Mouse (Mus musculus) CH12.LX (cell line): ENCODE results near the gene Tcte1. TPM values are rescaled to one million over a fixed set of nuclear protein-coding genes. Genes with fewer than 3 reads are reported as not detected.

ENCODE experiments used
- DNase-seq: peaks from one replicate; pipeline ENCODE4 v3.0.0-alpha.2; 2013; ENCODE audit errors: extremely low read depth
- H3K27ac ChIP-seq: 2 replicates; pipeline ENCODE4 v1.5.1; 2012; ENCODE audit warnings: low read depth, mild to moderate bottlenecking, control low read depth, moderate library complexity; ENCODE audit not compliant: insufficient read depth
- H3K27me3 ChIP-seq: replicated peaks from 2 replicates; pipeline ENCODE3; 2012; ENCODE audit warnings: inconsistent platforms
- H3K36me3 ChIP-seq, 2 experiments: replicated peaks in 1 of 2; 2 replicates each; pipeline versions ENCODE3 to v1.6.1; 2012; ENCODE audit warnings: inconsistent platforms in 1 of 2, low read length in 1 of 2, mild to moderate bottlenecking in 1 of 2, mixed read lengths in 1 of 2, moderate library complexity in 1 of 2; ENCODE audit not compliant: control insufficient read depth in 1 of 2, insufficient read depth in 1 of 2
- H3K4me1 ChIP-seq, 2 experiments: 2 replicates each; pipeline ENCODE4 v1.6.1; 2012; ENCODE audit warnings: inconsistent platforms in 1 of 2, moderate library complexity in 1 of 2; ENCODE audit not compliant: insufficient read depth in 2 of 2, control insufficient read depth in 1 of 2
- H3K4me2 ChIP-seq: 2 replicates; pipeline ENCODE4 v1.6.1; 2012; ENCODE audit warnings: low read depth, mild to moderate bottlenecking, control low read depth; ENCODE audit not compliant: poor library complexity, insufficient read depth, severe bottlenecking
- H3K4me3 ChIP-seq, 3 experiments: fragments of 150-350 bp in 1 of 3; sonication (generic) in 1 of 3; replicated peaks in 1 of 3; 2 replicates each; pipeline versions ENCODE3 to v1.5.1; 2011 to 2012; ENCODE audit warnings: low read depth in 2 of 3, low read length in 2 of 3, mild to moderate bottlenecking in 2 of 3, moderate library complexity in 2 of 3, control low read depth in 1 of 3, improper control_type of control experiment in 1 of 3, inconsistent platforms in 1 of 3, mixed read lengths in 1 of 3; ENCODE audit not compliant: poor library complexity in 1 of 3
- H3K79me2 ChIP-seq: replicated peaks from 2 replicates; pipeline ENCODE4 v1.6.1; 2012; ENCODE audit warnings: mild to moderate bottlenecking, moderate library complexity; ENCODE audit not compliant: control insufficient read depth, poor library complexity, insufficient read depth, severe bottlenecking; ENCODE audit errors: extremely low read depth
- H3K9ac ChIP-seq: 2 replicates; pipeline ENCODE4 v1.6.1; 2012; ENCODE audit warnings: low read depth, mild to moderate bottlenecking, control low read depth, moderate library complexity; ENCODE audit not compliant: insufficient read depth
- H3K9me3 ChIP-seq: replicated peaks from 2 replicates; pipeline ENCODE3; 2012; ENCODE audit warnings: low read length, inconsistent platforms, mixed read lengths
- BHLHE40 ChIP-seq: IDR thresholded peaks from 2 replicates; pipeline ENCODE4 v1.6.1; 2011; ENCODE audit warnings: mild to moderate bottlenecking, low read depth, low read length, improper control_type of control experiment
- CTCF ChIP-seq, 2 experiments: IDR thresholded peaks in 1 of 2; conservative IDR thresholded peaks in 1 of 2; 2 replicates each; pipeline ENCODE4 v1.5.1; 2011 to 2012; ENCODE audit warnings: low read depth in 2 of 2, low read length in 2 of 2, improper control_type of control experiment in 1 of 2, inconsistent platforms in 1 of 2, mild to moderate bottlenecking in 1 of 2, moderate library complexity in 1 of 2
- GABPA ChIP-seq: IDR thresholded peaks from 2 replicates; pipeline ENCODE4 v1.6.1; 2012; ENCODE audit warnings: low read depth, low read length, improper control_type of control experiment, inconsistent platforms; ENCODE audit not compliant: insufficient replicate concordance
- IRF4 ChIP-seq: IDR thresholded peaks from 2 replicates; pipeline ENCODE4 v1.6.1; 2014; ENCODE audit warnings: low read depth, mild to moderate bottlenecking, inconsistent platforms, low read length, improper control_type of control experiment
- JUND ChIP-seq: conservative IDR thresholded peaks from 2 replicates; pipeline ENCODE4 v1.6.1; 2011; ENCODE audit warnings: low read depth, low read length, improper control_type of control experiment
- MAFK ChIP-seq: IDR thresholded peaks from 2 replicates; pipeline ENCODE4 v1.6.1; 2011; ENCODE audit warnings: low read length, improper control_type of control experiment; ENCODE audit not compliant: insufficient replicate concordance
- MAX ChIP-seq: IDR thresholded peaks from 2 replicates; pipeline ENCODE4 v1.6.1; 2011; ENCODE audit warnings: low read length, improper control_type of control experiment
- MEF2A ChIP-seq: IDR thresholded peaks from 2 replicates; pipeline ENCODE4 v1.6.1; 2014; ENCODE audit warnings: low read depth, mild to moderate bottlenecking, inconsistent platforms, low read length, improper control_type of control experiment, borderline replicate concordance
- MXI1 ChIP-seq: IDR thresholded peaks from 2 replicates; pipeline ENCODE4 v1.6.1; 2011; ENCODE audit warnings: mild to moderate bottlenecking, low read depth, low read length, improper control_type of control experiment
- NRF1 ChIP-seq: IDR thresholded peaks from 2 replicates; pipeline ENCODE4 v1.6.1; 2014; ENCODE audit warnings: low read depth, mild to moderate bottlenecking, inconsistent platforms, low read length, improper control_type of control experiment, moderate library complexity
- POLR2A ChIP-seq: IDR thresholded peaks from 2 replicates; pipeline ENCODE4 v1.6.1; 2011; ENCODE audit warnings: low read depth, mild to moderate bottlenecking, improper control_type of control experiment, low read length
- RAD21 ChIP-seq: IDR thresholded peaks from 2 replicates; pipeline ENCODE4 v1.6.1; 2011; ENCODE audit warnings: low read depth, mild to moderate bottlenecking, low read length, improper control_type of control experiment, moderate library complexity
- RCOR1 ChIP-seq: conservative IDR thresholded peaks from 2 replicates; pipeline ENCODE4 v1.6.1; 2012; ENCODE audit warnings: low read depth, mild to moderate bottlenecking, inconsistent platforms, low read length, improper control_type of control experiment
- SMC3 ChIP-seq: IDR thresholded peaks from 2 replicates; pipeline ENCODE4 v1.6.1; 2011; ENCODE audit warnings: low read depth, low read length, improper control_type of control experiment
- UBTF ChIP-seq: IDR thresholded peaks from 2 replicates; pipeline ENCODE4 v1.6.1; 2012; ENCODE audit warnings: low read depth, mild to moderate bottlenecking, inconsistent platforms, low read length, improper control_type of control experiment, moderate library complexity
- USF2 ChIP-seq: conservative IDR thresholded peaks from 2 replicates; pipeline ENCODE4 v1.6.1; 2011; ENCODE audit warnings: low read depth, low read length, improper control_type of control experiment
- dilution Hi-C: fragments of 300-500 bp; cut with MboI; formaldehyde crosslinking; loops from 2 replicates; pipeline ENCODE4 v1.14.3; 2020; ENCODE audit warnings: low sequenced_read_pairs; ENCODE audit not compliant: extremely low pct_unique_long_range_greater_than_20kb, extremely low pct_ligation_motif_present
- in situ Hi-C: fragments of 300-500 bp; cut with MboI; formaldehyde crosslinking; loops from 3 replicates; pipeline ENCODE4 v1.14.3; 2019; ENCODE audit warnings: low sequenced_read_pairs, low pct_ligation_motif_present, low pct_unique_long_range_greater_than_20kb, mixed read lengths
- polyA plus RNA-seq: library from polyadenylated mRNA; unstranded; fragments of >175 nt; gene quantifications from 2 replicates; pipeline ENCODE4 v1.2.1, GENCODE M21; 2012; ENCODE audit warnings: low read depth; ENCODE audit not compliant: insufficient read length
- total RNA-seq, 2 experiments: library from RNA; depleted of rRNA; stranded (reverse); fragments of 300-350 nt in 1 of 2; fragments of >200 nt in 1 of 2; gene quantifications; 2 replicates each; pipeline ENCODE4 v1.2.3; 2012 to 2014

Gene Tcte1
- total and polyA plus RNA-seq, 3 experiments, result not detected

DNA sequence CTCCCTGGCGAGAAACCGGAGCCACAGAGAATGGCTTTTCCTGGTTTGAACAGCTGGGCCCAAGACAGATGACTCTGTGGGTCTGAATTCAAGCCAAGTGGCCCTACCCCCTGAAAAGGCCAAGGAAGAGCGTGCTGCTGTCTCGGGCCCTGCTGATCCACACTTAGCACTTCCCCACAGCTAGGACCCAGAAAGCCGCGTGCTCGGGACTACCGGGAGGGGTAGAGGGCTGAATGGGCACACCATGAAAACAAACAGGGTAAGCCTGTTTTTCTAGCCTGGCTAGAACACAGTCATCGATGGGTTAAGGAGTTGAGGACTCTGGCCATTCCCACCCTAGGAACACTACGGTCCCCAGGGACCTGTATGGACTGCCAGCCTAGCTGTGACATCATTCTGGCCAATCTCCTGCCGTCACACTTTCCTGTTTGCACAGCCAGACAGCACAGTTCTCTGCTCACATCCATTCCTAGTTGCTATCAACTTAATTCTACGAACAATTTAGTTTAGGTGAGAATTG is 57.8 kb downstream of the Tcte1 start:
- peaks cover 8 to 51% of the 10 kb centered on the region in 2 experiments for H3K4me1 ChIP-seq
- no peaks in the 10 kb centered on the region for H3K79me2 ChIP-seq
- dilution Hi-C loops (no loop called here), in situ Hi-C loops (no loop called here)
- H3K36me3 ChIP-seq, result peaks cover 4 to 19% of the 10 kb centered on the region in 2 experiments
- TF ChIP-seq IRF4 (no peak), MXI1 (peak; percentile 42; the same call in 1 of the 2 replicates), MAX (peak; percentile 17; the same call in 1 of the 2 replicates), USF2 (no peak), GABPA (no peak)
- TF ChIP-seq, all 38 proteins: peak for 2
- H3K4me3 ChIP-seq, result no peak overlapping the region
- no peak for DNase-seq
- H3K27me3 ChIP-seq, result no peaks in the 10 kb centered on the region
- no peak overlapping the region for H3K27ac ChIP-seq
- no peak overlapping the region for H3K9ac ChIP-seq
- H3K9me3 ChIP-seq, result no peaks in the 10 kb centered on the region
- H3K4me2 ChIP-seq, result no peak overlapping the region

DNA sequence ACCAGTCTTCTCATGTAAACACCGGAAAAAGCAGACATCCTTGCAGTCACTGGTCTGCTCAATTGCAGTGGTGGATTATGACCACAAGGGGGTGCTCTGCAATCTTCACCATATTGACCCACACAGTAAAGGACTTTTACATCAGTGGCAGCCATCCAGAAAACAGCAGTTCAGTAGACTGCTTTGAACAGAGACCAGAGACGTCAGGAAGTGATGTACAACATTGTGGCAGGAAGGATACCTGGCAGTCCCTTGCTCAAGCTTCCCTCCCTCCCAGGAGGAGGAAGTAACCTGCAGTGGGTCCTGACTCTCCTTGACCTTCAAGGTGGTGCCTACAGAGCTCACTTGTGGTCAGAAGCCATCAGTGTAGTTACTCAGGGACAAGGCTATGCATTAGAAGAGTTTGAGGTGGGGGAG is 58.3 kb downstream of the Tcte1 start:
- dilution Hi-C loops (no loop called here), in situ Hi-C loops (no loop called here)
- H3K79me2 ChIP-seq, result no peaks in the 10 kb centered on the region
- no peak overlapping the region for H3K4me2 ChIP-seq
- DNase-seq, result peak; percentile 82
- TF ChIP-seq POLR2A (no peak), NRF1 (no peak), CTCF (conservative IDR thresholded peaks at IDR 0.05 in 1 of 2, IDR thresholded peaks at IDR 0.05 in 1 of 2; ENCODE audit: low read depth in 2 of 2, low read length in 2 of 2) (peak; percentile 89 to 96), JUND (no peak; the same call in 1 of the 2 replicates), RCOR1 (no peak), MEF2A (no peak), RAD21 (peak; percentile 58), MAFK (no peak), UBTF (no peak), SMC3 (peak; percentile 75), BHLHE40 (no peak)
- H3K4me1 ChIP-seq, result peaks cover 8 to 51% of the 10 kb centered on the region in 2 experiments
- H3K9ac ChIP-seq, result no peak overlapping the region
- no peak overlapping the region for H3K4me3 ChIP-seq
- H3K36me3 ChIP-seq, result peaks cover 8 to 24% of the 10 kb centered on the region in 2 experiments
- H3K9me3 ChIP-seq, result peaks cover 4% of the 10 kb centered on the region
- no peak overlapping the region for H3K27ac ChIP-seq
- H3K27me3 ChIP-seq, result no peaks in the 10 kb centered on the region
